Mouse (Mus musculus): Measurements from ENCODE around the gene Ldlrad1. TPM values are rescaled to one million over a fixed set of nuclear protein-coding genes. Genes with fewer than 3 reads are reported as not detected.
A peak's percentile ranks its signal among the peaks of the same experiment; 100 is the strongest.

Ldlrad1 gene
- 0.19 and 0.23 TPM in 2 replicates for polyA plus RNA-seq (2012; rRNA removed)

GRCm38 (mm10) chr4:107208880-107209279 lies at the start of gene Ldlrad1:
Gene Ldlrad1 (plus strand): TSS chr4:107209180.
- no peak for DNase-seq (ENCODE audit: low read depth)

GRCm38 (mm10) chr4:107160181-107160580 lies 48.8 kb upstream of the Ldlrad1 start:
- DNase-seq (ENCODE audit: low read depth) = peak; percentile 90

- no peak for DNase-seq (ENCODE audit: low read depth)
These were observed 45.6 kb upstream of the Ldlrad1 start for GRCm38 (mm10) chr4:107163341-107163740.

- no peak for DNase-seq (ENCODE audit: low read depth)
These were observed 45.0 kb upstream of the Ldlrad1 start for GRCm38 (mm10) chr4:107163756-107164587.

- DNase-seq (ENCODE audit: low read depth) = no peak
These were observed 42.3 kb upstream of the Ldlrad1 start for GRCm38 (mm10) chr4:107166700-107167099.

GRCm38 (mm10) chr4:107167798-107168197 lies 41.2 kb upstream of the Ldlrad1 start:
- DNase-seq (ENCODE audit: low read depth) = no peak

- no peak for DNase-seq (ENCODE audit: low read depth)
These were observed 31.5 kb upstream of the Ldlrad1 start for GRCm38 (mm10) chr4:107177506-107177905.

- no peak for DNase-seq (ENCODE audit: low read depth)
These were observed 30.7 kb upstream of the Ldlrad1 start, which contains the start of gene Tmem59 for GRCm38 (mm10) chr4:107178182-107178829. Gene Tmem59 (plus strand): TSS chr4:107178399.

GRCm38 (mm10) chr4:107178830-107179490 lies 30.0 kb upstream of the Ldlrad1 start, which contains the start of gene Tceanc2:
Gene Tceanc2 (minus strand): TSS chr4:107179116.
- DNase-seq (ENCODE audit: low read depth) = no peak

- no peak for DNase-seq (ENCODE audit: low read depth)
These were observed 29.4 kb upstream of the Ldlrad1 start for GRCm38 (mm10) chr4:107179561-107179960.

GRCm38 (mm10) chr4:107180746-107181145 lies 28.2 kb upstream of the Ldlrad1 start:
- no peak for DNase-seq (ENCODE audit: low read depth)

- no peak for DNase-seq (ENCODE audit: low read depth)
These were observed 27.1 kb upstream of the Ldlrad1 start for GRCm38 (mm10) chr4:107181866-107182265.

- DNase-seq (ENCODE audit: low read depth) = no peak
These were observed 26.2 kb upstream of the Ldlrad1 start for GRCm38 (mm10) chr4:107182796-107183195.

GRCm38 (mm10) chr4:107183203-107183602 lies 25.8 kb upstream of the Ldlrad1 start:
- no peak for DNase-seq (ENCODE audit: low read depth)

- no peak for DNase-seq (ENCODE audit: low read depth)
These were observed 23.3 kb upstream of the Ldlrad1 start for GRCm38 (mm10) chr4:107185703-107186102.

- DNase-seq (ENCODE audit: low read depth) = no peak
These were observed 15.1 kb upstream of the Ldlrad1 start for GRCm38 (mm10) chr4:107193841-107194240.

- DNase-seq (ENCODE audit: low read depth) = no peak
These were observed 12.5 kb upstream of the Ldlrad1 start for GRCm38 (mm10) chr4:107196454-107196853.

- no peak for DNase-seq (ENCODE audit: low read depth)
These were observed 10.9 kb upstream of the Ldlrad1 start for GRCm38 (mm10) chr4:107198072-107198471.

- no peak for DNase-seq (ENCODE audit: low read depth)
These were observed 7.2 kb upstream of the Ldlrad1 start for GRCm38 (mm10) chr4:107201779-107202178.

- no peak for DNase-seq (ENCODE audit: low read depth)
These were observed 6.0 kb upstream of the Ldlrad1 start for GRCm38 (mm10) chr4:107203001-107203400.

- no peak for DNase-seq (ENCODE audit: low read depth)
These were observed 2.0 kb upstream of the Ldlrad1 start for GRCm38 (mm10) chr4:107207016-107207415.

GRCm38 (mm10) chr4:107210483-107211097 lies 1.6 kb downstream of the Ldlrad1 start:
- DNase-seq (ENCODE audit: low read depth) = no peak

Data from gonadal fat pad, adult 2 months (tissue).